Mouse (Mus musculus) limb, embryonic 12.5 days (tissue): ENCODE results near the gene Aatf. TPM values are rescaled to one million over a fixed set of nuclear protein-coding genes. Genes with fewer than 3 reads are reported as not detected.

Experiments
- polyA plus RNA-seq: library from polyadenylated mRNA; unstranded; fragments of >200 nt; fragmentation: Nextera tagmentation; extraction: Ambion mirVana; gene quantifications from 2 replicates; pipeline ENCODE4 v1.2.1, GENCODE M21; 2016

The Aatf gene
- polyA plus RNA-seq, 1 experiment from 2014 or later, result 46.7 TPM

Other genes with a start within 250 kb of the Aatf start
- gene Lhx1, start 12.0 kb upstream of the Aatf start, polyA plus RNA-seq, result 0.09 TPM in 1 of 2 replicates, not detected in the other